Mouse (Mus musculus): Measurements from ENCODE around the gene Adssl1. TPM values are rescaled to one million over a fixed set of nuclear protein-coding genes. Genes with fewer than 3 reads are reported as not detected.

Gene Adssl1
- total and polyA plus RNA-seq, 3 experiments = 10.2 to 29.4 (median 10.7) TPM

DNA sequence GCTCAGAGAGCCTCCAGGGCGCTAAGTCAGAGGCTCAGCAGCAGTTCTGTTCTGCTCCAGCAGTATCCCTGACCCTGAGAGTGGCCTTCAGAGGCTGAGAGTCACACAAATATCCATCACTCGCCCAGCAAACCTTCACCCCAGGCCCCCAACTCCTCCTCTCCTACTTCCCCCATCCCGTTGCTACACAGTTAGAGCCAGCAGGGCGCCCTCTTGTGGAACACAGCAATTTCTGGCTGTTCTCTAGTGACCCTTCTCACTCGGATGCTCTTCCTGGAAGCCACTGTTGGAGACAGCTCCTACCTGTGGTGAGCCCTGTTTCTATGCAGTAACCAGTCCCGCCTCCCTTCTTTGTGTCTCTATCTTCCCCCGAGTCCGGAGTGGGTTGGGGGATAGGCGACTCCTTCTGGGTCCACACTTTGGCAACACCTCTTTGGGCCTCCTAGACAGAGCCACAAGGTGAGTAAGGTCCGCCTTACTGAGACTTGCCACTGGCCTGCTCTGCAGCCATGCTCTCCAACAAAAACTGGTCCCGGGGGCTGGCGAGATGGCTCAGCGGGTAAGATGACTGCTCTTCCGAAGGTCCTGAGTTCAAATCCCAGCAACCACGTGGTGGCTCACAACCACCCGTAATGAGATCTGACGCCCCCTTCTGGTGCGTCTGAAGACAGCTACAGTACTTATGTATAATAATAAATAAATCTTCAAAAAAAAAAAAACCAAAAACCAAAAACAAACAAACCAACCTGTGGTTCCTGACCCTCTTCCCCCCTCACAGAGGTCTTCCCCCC lies 55.6 kb downstream of the Adssl1 start:
- peak overlapping the region; percentile 91; the same call in 1 of the 2 replicates for H3K9ac ChIP-seq (ENCODE audit: insufficient read depth, low read depth)

DNA sequence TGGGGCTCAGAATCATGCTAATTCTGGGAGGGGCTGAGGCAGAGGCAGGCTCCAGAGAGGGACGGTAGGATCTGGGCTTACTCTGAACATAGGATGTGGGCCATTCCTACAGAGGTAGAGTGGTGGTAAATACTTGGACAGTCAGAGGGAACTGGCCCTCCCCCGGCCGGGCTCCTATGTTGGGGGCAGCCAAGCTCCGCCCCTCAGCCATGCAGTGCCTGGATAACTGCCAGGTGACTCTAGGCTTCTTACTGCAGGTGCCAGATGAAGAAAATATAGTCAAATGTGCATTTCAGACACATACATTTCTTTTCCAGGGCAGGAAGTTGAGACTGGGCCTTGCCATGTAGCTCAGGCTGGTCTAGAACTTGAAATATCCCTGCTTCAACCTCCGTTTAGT lies 57.2 kb downstream of the Adssl1 start:
- no peak overlapping the region for H3K4me2 ChIP-seq (ENCODE audit: insufficient read depth, low read depth, poor library complexity, severe bottlenecking)
- no peak for TF ChIP-seq CTCF (conservative IDR thresholded peaks at IDR 0.05 in 1 of 2, IDR thresholded peaks at IDR 0.05 in 1 of 2; ENCODE audit: low read depth in 2 of 2, low read length in 2 of 2)
- no peak for TF ChIP-seq CHD1 (IDR thresholded peaks at IDR 0.05; ENCODE audit: low read depth, low read length)
- TF ChIP-seq NRF1 (IDR thresholded peaks at IDR 0.05; ENCODE audit: low read depth, low read length) = no peak
- H3K4me1 ChIP-seq (ENCODE audit: control insufficient read depth in 1 of 2, insufficient read depth in 2 of 2) = peaks cover 15 to 32% of the 10 kb centered on the region in 2 experiments
- H3K27me3 ChIP-seq (replicated peaks) = peaks cover 61% of the 10 kb centered on the region
- H3K79me2 ChIP-seq (replicated peaks; ENCODE audit: control insufficient read depth, extremely low read depth, insufficient read depth, poor library complexity, severe bottlenecking) = peaks cover 16% of the 10 kb centered on the region
- in situ Hi-C loops (cut with MboI; ENCODE audit: low pct_ligation_motif_present, low pct_unique_long_range_greater_than_20kb, low sequenced_read_pairs) = no loop called here
- peaks cover 0 to 3% of the 10 kb centered on the region in 2 experiments for H3K36me3 ChIP-seq (replicated peaks in 1 of 2; ENCODE audit: control insufficient read depth in 1 of 2, insufficient read depth in 1 of 2, low read length in 1 of 2)
- H3K27ac ChIP-seq (ENCODE audit: insufficient read depth, low read depth) = no peak overlapping the region
- no peak overlapping the region for H3K9ac ChIP-seq (ENCODE audit: insufficient read depth, low read depth)
- H3K4me3 ChIP-seq (replicated peaks in 1 of 3; ENCODE audit: low read depth in 2 of 3, low read length in 2 of 3, poor library complexity in 1 of 3) = no peak overlapping the region
- DNase-seq (ENCODE audit: extremely low read depth) = no peak
- H3K9me3 ChIP-seq (replicated peaks; ENCODE audit: low read length) = peaks cover 3% of the 10 kb centered on the region
- dilution Hi-C loops (cut with MboI; ENCODE audit: extremely low pct_ligation_motif_present, extremely low pct_unique_long_range_greater_than_20kb, low sequenced_read_pairs) = no loop called here

More for the DNA sequence above, 55.6 kb downstream of the Adssl1 start:
- H3K36me3 ChIP-seq (replicated peaks in 1 of 2; ENCODE audit: control insufficient read depth in 1 of 2, insufficient read depth in 1 of 2, low read length in 1 of 2) = peaks cover 11 to 19% of the 10 kb centered on the region in 2 experiments
- peak overlapping the region; percentile 73 to 99 (median 91) for H3K4me3 ChIP-seq (replicated peaks in 1 of 3; ENCODE audit: low read depth in 2 of 3, low read length in 2 of 3, poor library complexity in 1 of 3)
- in situ Hi-C loops (cut with MboI; ENCODE audit: low pct_ligation_motif_present, low pct_unique_long_range_greater_than_20kb, low sequenced_read_pairs) = no loop called here
- H3K79me2 ChIP-seq (replicated peaks; ENCODE audit: control insufficient read depth, extremely low read depth, insufficient read depth, poor library complexity, severe bottlenecking) = peaks cover 28% of the 10 kb centered on the region
- TF ChIP-seq NRF1 (IDR thresholded peaks at IDR 0.05; ENCODE audit: low read depth, low read length) (no peak), CHD2 (IDR thresholded peaks at IDR 0.05; ENCODE audit: low read length) (no peak), RAD21 (IDR thresholded peaks at IDR 0.05; ENCODE audit: low read depth, low read length) (peak; percentile 44), GABPA (IDR thresholded peaks at IDR 0.05; ENCODE audit: insufficient replicate concordance, low read depth, low read length) (no peak), USF1 (IDR thresholded peaks at IDR 0.05; ENCODE audit: low read depth, low read length) (no peak), SIN3A (IDR thresholded peaks at IDR 0.05; ENCODE audit: low read length) (peak; percentile 69; the same call in 1 of the 2 replicates), MAZ (IDR thresholded peaks at IDR 0.05; ENCODE audit: low read depth, low read length) (peak; percentile 70; the same call in 1 of the 2 replicates), TCF12 (IDR thresholded peaks at IDR 0.05; ENCODE audit: low read depth, low read length) (peak; percentile 42; the same call in 1 of the 2 replicates), CTCF (conservative IDR thresholded peaks at IDR 0.05 in 1 of 2, IDR thresholded peaks at IDR 0.05 in 1 of 2; ENCODE audit: low read depth in 2 of 2, low read length in 2 of 2) (peak; percentile 53 to 92; a peak in 2 of 4 replicates), MAX (IDR thresholded peaks at IDR 0.05; ENCODE audit: low read length) (0 out of 2 replicates have a peak, but pooled peaks have one; percentile 31), NELFE (IDR thresholded peaks at IDR 0.05; ENCODE audit: low read depth, low read length) (peak; percentile 60; the same call in 1 of the 2 replicates), SMC3 (IDR thresholded peaks at IDR 0.05; ENCODE audit: low read depth, low read length) (peak; percentile 71), MYC (IDR thresholded peaks at IDR 0.05; ENCODE audit: low read depth, low read length) (peak; percentile 76), IRF4 (IDR thresholded peaks at IDR 0.05; ENCODE audit: low read depth, low read length) (no peak; the same call in none of the 2 replicates), ZNF384 (IDR thresholded peaks at IDR 0.05; ENCODE audit: low read depth, low read length) (0 out of 2 replicates have a peak, but pooled peaks have one; percentile 16), ELF1 (IDR thresholded peaks at IDR 0.05; ENCODE audit: low read depth, low read length) (peak; percentile 85), HCFC1 (IDR thresholded peaks at IDR 0.05; ENCODE audit: low read depth, low read length) (0 out of 2 replicates have a peak, but pooled peaks have one; percentile 40)
- H3K9me3 ChIP-seq (replicated peaks; ENCODE audit: low read length) = peaks cover 3% of the 10 kb centered on the region
- H3K27ac ChIP-seq (ENCODE audit: insufficient read depth, low read depth) = peak overlapping the region; percentile 17; the same call in 1 of the 2 replicates
- H3K4me1 ChIP-seq (ENCODE audit: control insufficient read depth in 1 of 2, insufficient read depth in 2 of 2) = peaks cover 27 to 49% of the 10 kb centered on the region in 2 experiments
- H3K27me3 ChIP-seq (replicated peaks) = peaks cover 44% of the 10 kb centered on the region
- DNase-seq (ENCODE audit: extremely low read depth) = peak; percentile 96
- dilution Hi-C loops (cut with MboI; ENCODE audit: extremely low pct_ligation_motif_present, extremely low pct_unique_long_range_greater_than_20kb, low sequenced_read_pairs) = no loop called here
- peak overlapping the region; percentile 77 for H3K4me2 ChIP-seq (ENCODE audit: insufficient read depth, low read depth, poor library complexity, severe bottlenecking)
